Mouse (Mus musculus) MEL (cell line): Measurements from ENCODE around the gene Ggps1.
A peak's percentile ranks its signal among the peaks of the same experiment; 100 is the strongest.

ENCODE experiments used
- CTCF ChIP-seq, 3 experiments: IDR thresholded peaks in 2 of 3; conservative IDR thresholded peaks in 1 of 3; 2 replicates each; pipeline ENCODE4 v1.5.1; 2011 to 2012; ENCODE audit warnings: low read length in 3 of 3, low read depth in 2 of 3, mild to moderate bottlenecking in 2 of 3, improper control_type of control experiment in 1 of 3, inconsistent platforms in 1 of 3, mixed read lengths in 1 of 3, moderate library complexity in 1 of 3; ENCODE audit not compliant: control insufficient read depth in 1 of 3, insufficient read depth in 1 of 3, poor library complexity in 1 of 3, severe bottlenecking in 1 of 3
- EP300 ChIP-seq, 2 experiments: IDR thresholded peaks; 2 replicates each; pipeline ENCODE4 v1.6.1; 2011; ENCODE audit warnings: improper control_type of control experiment in 2 of 2, low read length in 2 of 2, low read depth in 1 of 2, mild to moderate bottlenecking in 1 of 2
- GABPA ChIP-seq: IDR thresholded peaks from 2 replicates; pipeline ENCODE4 v1.6.1; 2012; ENCODE audit warnings: low read depth, mild to moderate bottlenecking, inconsistent platforms, low read length, improper control_type of control experiment, moderate library complexity
- MAFK ChIP-seq: IDR thresholded peaks from 2 replicates; pipeline ENCODE4 v1.6.1; 2011; ENCODE audit warnings: low read depth, mild to moderate bottlenecking, low read length, improper control_type of control experiment, borderline replicate concordance
- MAX ChIP-seq: IDR thresholded peaks from 2 replicates; pipeline ENCODE4 v1.6.1; 2011; ENCODE audit warnings: low read length, improper control_type of control experiment
- MYC ChIP-seq: IDR thresholded peaks from 2 replicates; pipeline ENCODE4 v1.6.1; 2011; ENCODE audit warnings: low read depth, mild to moderate bottlenecking, low read length, improper control_type of control experiment, moderate library complexity
- NELFE ChIP-seq: IDR thresholded peaks from 2 replicates; pipeline ENCODE4 v1.6.1; 2011; ENCODE audit warnings: low read depth, low read length, improper control_type of control experiment
- NRF1 ChIP-seq: IDR thresholded peaks from 2 replicates; pipeline ENCODE4 v1.6.1; 2014; ENCODE audit warnings: low read depth, mild to moderate bottlenecking, inconsistent platforms, low read length, improper control_type of control experiment, moderate library complexity; ENCODE audit not compliant: poor library complexity, insufficient read depth, severe bottlenecking
- POLR2A ChIP-seq, 2 experiments: IDR thresholded peaks; 2 replicates each; pipeline ENCODE4 v1.6.1; 2011 to 2012; ENCODE audit warnings: low read length in 2 of 2, mild to moderate bottlenecking in 2 of 2, control low read depth in 1 of 2, improper control_type of control experiment in 1 of 2, low read depth in 1 of 2, moderate library complexity in 1 of 2; ENCODE audit not compliant: control insufficient read depth in 1 of 2, insufficient read depth in 1 of 2, poor library complexity in 1 of 2
- POLR2AphosphoS5 ChIP-seq: IDR thresholded peaks from 2 replicates; pipeline ENCODE4 v1.6.1; 2012; ENCODE audit warnings: low read depth, borderline replicate concordance, mild to moderate bottlenecking, inconsistent platforms, low read length, moderate library complexity, mixed read lengths
- TCF12 ChIP-seq: IDR thresholded peaks from 2 replicates; pipeline ENCODE4 v1.6.1; 2014; ENCODE audit warnings: low read depth, mild to moderate bottlenecking, inconsistent platforms, low read length, improper control_type of control experiment, moderate library complexity
- UBTF ChIP-seq: IDR thresholded peaks from 2 replicates; pipeline ENCODE4 v1.6.1; 2012; ENCODE audit warnings: low read depth, mild to moderate bottlenecking, inconsistent platforms, low read length, improper control_type of control experiment, moderate library complexity, borderline replicate concordance; ENCODE audit not compliant: insufficient read depth
- ZNF384 ChIP-seq: IDR thresholded peaks from 2 replicates; pipeline ENCODE4 v1.6.1; 2012; ENCODE audit warnings: low read depth, mild to moderate bottlenecking, inconsistent platforms, low read length, improper control_type of control experiment

DNA sequence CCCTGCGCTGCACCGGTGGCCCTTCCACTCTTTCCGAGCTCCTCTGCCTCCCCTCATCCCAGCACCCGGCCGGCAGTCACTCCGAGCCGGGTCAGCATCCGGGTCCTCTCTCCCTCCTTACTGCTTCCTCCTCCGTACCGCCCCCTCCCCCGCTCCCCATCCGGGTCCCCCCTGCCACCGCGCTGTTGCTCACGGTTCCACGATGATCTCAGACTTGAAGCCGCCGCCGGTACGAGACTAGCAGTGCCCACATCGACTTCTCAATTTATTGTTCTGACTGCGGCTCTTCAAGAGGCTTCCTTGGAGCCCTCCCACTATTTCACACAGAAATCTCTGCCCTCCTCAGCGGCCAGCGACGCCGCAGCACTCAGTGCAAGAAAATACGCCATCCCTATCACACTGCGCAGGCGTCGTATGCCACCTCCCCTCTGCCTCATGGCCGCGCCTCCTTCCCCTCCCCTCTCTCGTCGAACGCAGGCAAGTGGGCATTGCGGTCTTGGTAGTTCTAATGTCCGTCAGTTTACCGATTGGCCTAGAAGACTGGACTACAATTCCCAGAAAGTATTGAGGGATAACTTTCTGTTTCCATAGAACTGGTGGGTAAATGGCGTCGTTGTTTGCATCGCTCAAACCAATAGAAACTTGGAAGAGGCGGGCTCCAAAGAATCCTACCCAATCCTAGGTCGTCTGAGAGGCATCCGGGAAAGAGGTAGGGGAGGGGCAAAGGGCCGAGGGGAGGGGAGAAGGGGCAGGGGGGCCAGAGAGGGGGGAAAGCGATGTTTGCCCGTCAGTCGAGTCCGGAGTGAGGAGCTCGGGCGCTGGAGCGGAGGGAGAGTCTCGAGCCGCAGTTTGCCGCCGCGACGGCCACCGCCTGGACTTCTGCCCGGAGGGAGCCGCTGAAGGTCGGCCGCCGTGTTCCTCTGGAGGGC, at the start of gene Ggps1, which contains the start of gene Arid4b:
- TF ChIP-seq CTCF (IDR thresholded peaks at IDR 0.05 in 2 of 3, conservative IDR thresholded peaks at IDR 0.05 in 1 of 3; ENCODE audit: control insufficient read depth in 1 of 3, insufficient read depth in 1 of 3, low read depth in 2 of 3, low read length in 3 of 3, poor library complexity in 1 of 3, severe bottlenecking in 1 of 3) (no peak), GABPA (no peak; the same call in 1 of the 2 replicates), NRF1 (peak; percentile 82), MYC (peak; percentile 59; the same call in 1 of the 2 replicates), POLR2A (IDR thresholded peaks at IDR 0.05; ENCODE audit: control insufficient read depth in 1 of 2, insufficient read depth in 1 of 2, low read depth in 1 of 2, low read length in 2 of 2, poor library complexity in 1 of 2) (peak; percentile 64 to 85; a peak in 3 of 4 replicates), UBTF (0 out of 2 replicates have a peak, but pooled peaks have one; percentile 44), MAX (0 out of 2 replicates have a peak, but pooled peaks have one; percentile 16), MAFK (no peak), TCF12 (peak; percentile 47), ZNF384 (no peak), NELFE (peak; percentile 60), EP300 (IDR thresholded peaks at IDR 0.05; ENCODE audit: low read depth in 1 of 2, low read length in 2 of 2) (no peak), POLR2AphosphoS5 (no peak)
